Mouse (Mus musculus) lung, embryonic 15.5 days (tissue): ENCODE results near the gene Rhebl1. TPM values are rescaled to one million over a fixed set of nuclear protein-coding genes. Genes with fewer than 3 reads are reported as not detected.
"Not testable (repeated sequence)": the region's sequence is repeated elsewhere in the genome, so short reads cannot be mapped to it uniquely, and the experiment has no call there.

ENCODE experiments used
- ATAC-seq: fragments of 200-750 bp; cut with Nextera tagmentation; 2 replicates; pipeline ENCODE4 v1.8.0; 2017; ENCODE audit warnings: moderate number of reproducible peaks, borderline replicate concordance; ENCODE audit not compliant: low FRiP score, low TSS enrichment; ENCODE audit errors: extremely low read depth
- H3K27ac ChIP-seq: fragments of 300-500 bp; sonication (generic); 2 replicates; pipeline ENCODE4 v1.5.1; 2015; ENCODE audit warnings: moderate library complexity, mild to moderate bottlenecking, inconsistent platforms
- H3K27me3 ChIP-seq: fragments of 300-500 bp; sonication (generic); 2 replicates; pipeline ENCODE4 v1.6.1; 2015; ENCODE audit warnings: inconsistent platforms
- H3K36me3 ChIP-seq: fragments of 300-500 bp; sonication (generic); 2 replicates; pipeline ENCODE4 v1.6.1; 2015; ENCODE audit warnings: inconsistent platforms
- H3K4me1 ChIP-seq: fragments of 300-500 bp; sonication (generic); 2 replicates; pipeline ENCODE4 v1.6.1; 2015; ENCODE audit warnings: inconsistent platforms
- H3K4me2 ChIP-seq: fragments of 300-500 bp; sonication (generic); 2 replicates; pipeline ENCODE4 v1.6.1; 2015; ENCODE audit warnings: inconsistent platforms, mild to moderate bottlenecking, moderate library complexity
- H3K4me3 ChIP-seq: fragments of 300-500 bp; sonication (generic); 2 replicates; pipeline ENCODE4 v1.5.1; 2015; ENCODE audit warnings: mild to moderate bottlenecking, inconsistent platforms
- H3K9ac ChIP-seq: fragments of 300-500 bp; sonication (generic); 2 replicates; pipeline ENCODE4 v1.6.1; 2015; ENCODE audit warnings: inconsistent platforms
- H3K9me3 ChIP-seq: fragments of 300-500 bp; sonication (generic); 2 replicates; pipeline ENCODE4 v1.6.1; 2016; ENCODE audit warnings: inconsistent platforms
- WGBS: fragments of 180-500 bp; shearing (Covaris S2); methylation state at CpG from one replicate; pipeline ENCODE4 v1.1.7; 2015; 5-methylcytosine and 5-hydroxymethylcytosine counted together
- polyA plus RNA-seq: library from polyadenylated mRNA; unstranded; fragments of >200 nt; fragmentation: Nextera tagmentation; extraction: Ambion mirVana; gene quantifications from 2 replicates; pipeline ENCODE4 v1.2.1, GENCODE M21; 2015

The Rhebl1 gene
- polyA plus RNA-seq, 1 experiment from 2014 or later: 11.6 TPM

DNA sequence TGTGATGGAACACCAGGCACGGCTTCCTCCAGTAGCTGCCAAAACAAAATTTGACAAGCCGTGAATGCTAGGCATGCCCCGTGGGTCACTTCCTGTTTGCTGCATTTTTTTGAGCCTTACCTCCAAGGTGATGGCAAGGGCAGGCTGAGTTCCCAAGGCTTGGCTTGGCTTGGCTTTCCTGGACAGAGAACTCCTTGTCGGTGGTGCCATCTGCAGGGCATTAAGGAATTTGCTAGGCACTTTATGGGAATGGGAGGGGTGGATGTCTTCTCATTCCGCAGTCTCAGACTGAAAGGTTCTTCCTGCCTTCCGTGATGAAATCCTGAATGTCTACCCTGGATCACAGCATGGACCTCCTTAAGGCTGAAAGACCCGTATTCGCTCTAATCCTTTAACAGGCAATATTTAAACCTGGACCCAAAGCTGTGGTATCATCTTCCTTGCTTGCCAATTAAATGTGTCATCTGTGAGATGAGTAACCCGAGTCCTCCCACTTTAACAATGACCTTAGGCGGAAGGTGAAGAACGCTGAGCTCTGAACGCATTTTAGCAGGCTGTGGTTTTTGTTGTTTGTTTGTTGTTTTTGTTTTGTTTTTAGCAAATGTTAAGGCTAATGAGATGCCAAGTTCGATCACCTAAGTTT lies 34.4 kb upstream of the Rhebl1 start:
- WGBS: 13% methylated on average over 13 of the region's 13 CpGs
- H3K27me3 ChIP-seq: no peaks in the 10 kb centered on the region
- no peak overlapping the region for H3K4me2 ChIP-seq
- no peak overlapping the region for H3K4me3 ChIP-seq
- H3K9ac ChIP-seq: no peak overlapping the region
- peaks cover 13% of the 10 kb centered on the region for H3K36me3 ChIP-seq
- H3K4me1 ChIP-seq: peaks cover 17% of the 10 kb centered on the region
- H3K27ac ChIP-seq: 0 out of 2 replicates have a peak overlapping the region, but pooled peaks have one; percentile 18
- H3K9me3 ChIP-seq: no peaks in the 10 kb centered on the region
- peak; percentile 50; the same call in 1 of the 2 replicates for ATAC-seq

DNA sequence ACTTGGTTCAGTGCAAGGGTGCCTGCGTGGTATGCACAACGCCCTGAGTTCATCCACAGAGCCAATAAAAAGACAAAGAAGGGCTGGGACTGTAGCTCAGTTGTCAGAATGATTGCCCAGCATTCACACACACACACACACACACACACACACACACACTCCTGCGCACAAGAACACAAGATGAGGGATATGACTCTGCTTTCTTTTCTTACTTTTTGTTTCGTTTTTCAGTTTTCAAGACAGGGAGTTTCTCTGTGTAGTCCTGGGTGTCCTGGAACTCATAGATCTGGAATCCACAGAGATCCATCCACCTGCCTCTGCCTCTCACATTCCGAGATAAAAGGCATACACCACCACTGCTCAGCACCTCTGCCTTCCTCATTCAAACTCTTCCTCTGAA lies 33.2 kb upstream of the Rhebl1 start:
- 81% methylated on average over 5 of the region's 5 CpGs for WGBS
- no peak overlapping the region for H3K4me2 ChIP-seq
- no peak for ATAC-seq
- H3K4me3 ChIP-seq: no peak overlapping the region
- H3K27ac ChIP-seq: no peak overlapping the region
- no peaks in the 10 kb centered on the region for H3K27me3 ChIP-seq
- H3K4me1 ChIP-seq: peaks cover 17% of the 10 kb centered on the region
- H3K36me3 ChIP-seq: peaks cover 13% of the 10 kb centered on the region
- H3K9me3 ChIP-seq: no peaks in the 10 kb centered on the region
- H3K9ac ChIP-seq: no peak overlapping the region

DNA sequence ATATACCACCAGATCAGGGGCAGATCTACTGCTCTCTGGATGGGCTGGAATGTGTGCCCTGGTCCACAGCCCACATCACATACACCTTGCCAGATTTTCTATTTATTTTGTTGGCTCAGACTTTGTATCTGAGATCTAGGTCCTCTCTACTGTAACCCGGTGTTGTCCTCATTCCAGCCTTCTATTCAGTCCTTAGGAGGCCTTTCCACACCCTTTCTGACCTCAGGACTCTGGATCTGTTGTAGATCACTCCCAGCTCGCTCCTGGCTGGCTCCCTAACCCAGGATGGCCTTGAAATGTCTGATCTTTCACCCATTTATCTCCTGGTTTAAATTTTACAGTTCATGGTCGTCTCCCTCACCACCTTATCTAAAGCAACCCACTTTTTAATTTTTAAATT lies 30.3 kb upstream of the Rhebl1 start:
- no peak overlapping the region for H3K27ac ChIP-seq
- no peak overlapping the region for H3K9ac ChIP-seq
- H3K4me1 ChIP-seq: peaks cover 7% of the 10 kb centered on the region
- H3K4me2 ChIP-seq: no peak overlapping the region
- no peak overlapping the region for H3K4me3 ChIP-seq
- no peaks in the 10 kb centered on the region for H3K27me3 ChIP-seq
- H3K36me3 ChIP-seq: no peaks in the 10 kb centered on the region
- 46% methylated on average over 3 of the region's 3 CpGs for WGBS
- no peaks in the 10 kb centered on the region for H3K9me3 ChIP-seq
- no peak for ATAC-seq

DNA sequence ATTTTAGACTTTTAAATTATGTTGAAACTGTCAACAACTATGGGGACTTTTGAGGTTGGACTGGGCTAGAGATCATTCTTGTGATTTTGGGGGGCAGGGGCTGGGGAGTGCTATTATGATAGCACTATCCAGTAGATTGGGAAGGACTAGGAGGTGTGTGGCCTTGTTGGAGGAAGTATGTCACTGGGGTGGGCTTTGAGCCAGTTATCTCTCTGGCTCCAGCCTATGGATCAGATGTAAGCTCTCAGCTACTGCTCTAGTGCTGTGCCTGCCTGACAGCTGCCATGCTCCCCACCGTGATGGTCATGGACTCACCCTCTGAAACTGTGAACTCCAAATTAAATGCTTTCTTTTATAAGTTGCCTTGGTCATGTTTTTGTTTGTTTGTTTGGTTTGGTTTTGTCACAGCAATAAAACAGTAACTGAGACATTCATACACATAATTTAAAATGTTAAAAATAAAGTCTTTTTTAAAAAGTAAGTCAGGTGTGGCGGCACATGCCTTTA lies 28.7 kb upstream of the Rhebl1 start:
- no peaks in the 10 kb centered on the region for H3K9me3 ChIP-seq
- no peak overlapping the region for H3K9ac ChIP-seq
- ATAC-seq: no peak
- 71% methylated on average over 2 of the region's 2 CpGs for WGBS
- H3K4me1 ChIP-seq: peaks cover 7% of the 10 kb centered on the region; the same call in 1 of the 2 replicates
- no peaks in the 10 kb centered on the region for H3K36me3 ChIP-seq
- H3K4me2 ChIP-seq: no peak overlapping the region
- H3K27ac ChIP-seq: no peak overlapping the region
- H3K4me3 ChIP-seq: no peak overlapping the region
- H3K27me3 ChIP-seq: no peaks in the 10 kb centered on the region

DNA sequence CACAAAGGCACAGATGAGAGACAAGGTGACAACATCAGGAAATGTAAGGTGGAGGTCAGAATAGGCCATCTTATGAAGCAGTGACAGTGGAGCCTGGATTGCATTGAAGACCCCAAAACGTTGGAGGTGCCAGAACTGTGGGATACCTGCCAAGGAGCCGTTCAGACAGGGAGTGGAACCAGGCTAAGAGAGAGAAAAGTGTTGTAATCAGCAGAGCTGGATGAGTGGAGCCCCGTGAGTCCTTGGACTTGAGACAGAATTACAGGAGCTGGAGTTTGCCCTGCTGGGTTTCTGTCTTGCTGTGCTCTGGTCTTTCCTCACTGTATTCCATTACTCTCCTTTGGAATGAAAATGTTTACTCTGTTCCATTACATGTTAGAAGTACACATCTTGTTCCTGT lies 28.2 kb upstream of the Rhebl1 start:
- Histone ChIP-seq H3K27ac (no peak overlapping the region), H3K4me2 (no peak overlapping the region), H3K9me3 (no peaks in the 10 kb centered on the region), H3K36me3 (no peaks in the 10 kb centered on the region), H3K4me1 (peaks cover 7% of the 10 kb centered on the region; the same call in 1 of the 2 replicates), H3K4me3 (no peak overlapping the region), H3K27me3 (no peaks in the 10 kb centered on the region), H3K9ac (no peak overlapping the region)
- 40% methylated on average over 3 of the region's 3 CpGs for WGBS
- ATAC-seq: no peak

DNA sequence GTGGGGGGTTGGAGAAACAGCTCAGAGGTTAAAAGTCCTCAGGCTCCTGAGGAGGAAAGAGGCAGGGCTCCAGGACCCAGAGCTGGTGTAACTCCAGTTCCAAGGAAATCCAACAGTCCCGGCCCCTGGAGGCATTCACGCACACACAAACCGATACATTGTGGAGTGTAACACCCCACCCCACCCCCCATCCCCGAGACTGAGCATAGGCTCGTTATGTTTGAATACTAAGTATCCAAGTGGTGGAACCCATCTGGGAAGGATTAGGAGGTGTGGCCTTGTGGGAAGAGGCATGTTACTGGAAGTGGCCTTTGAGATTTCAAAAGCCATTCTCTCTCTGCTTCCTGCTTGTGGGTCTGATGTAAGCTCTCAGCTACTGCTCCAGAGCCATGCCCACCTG lies 27.2 kb upstream of the Rhebl1 start:
- H3K27ac ChIP-seq: no peak overlapping the region
- H3K9me3 ChIP-seq: no peaks in the 10 kb centered on the region
- no peak for ATAC-seq
- 90% methylated on average over 5 of the region's 5 CpGs for WGBS
- H3K4me1 ChIP-seq: peaks cover 10% of the 10 kb centered on the region
- no peak overlapping the region for H3K9ac ChIP-seq
- no peak overlapping the region for H3K4me2 ChIP-seq
- no peak overlapping the region for H3K4me3 ChIP-seq
- H3K27me3 ChIP-seq: no peaks in the 10 kb centered on the region
- no peaks in the 10 kb centered on the region for H3K36me3 ChIP-seq

DNA sequence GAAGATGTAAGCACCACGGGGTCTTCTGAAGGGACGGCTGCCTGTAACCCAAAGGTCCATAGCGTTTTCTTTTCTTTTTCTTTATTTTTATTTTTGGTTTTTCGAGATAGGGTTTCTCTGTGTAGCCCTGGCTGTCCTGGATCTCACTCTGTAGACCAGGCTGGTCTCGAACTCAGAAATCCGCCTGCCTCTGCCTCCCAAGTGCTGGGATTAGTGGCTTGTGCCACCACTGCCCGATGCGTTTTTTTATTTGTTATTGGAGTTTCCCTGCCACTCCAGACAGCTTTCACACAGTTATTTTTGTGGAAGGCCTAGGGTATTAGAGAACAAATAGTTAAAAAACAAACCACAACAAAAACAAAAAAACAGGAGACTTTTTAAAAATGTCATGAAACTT lies 24.2 kb upstream of the Rhebl1 start:
- not testable (repeated sequence) for H3K9me3 ChIP-seq, H3K36me3 ChIP-seq, ATAC-seq, H3K27me3 ChIP-seq
- Histone ChIP-seq H3K4me1 (peaks cover 17% of the 10 kb centered on the region), H3K9ac (peak overlapping the region; percentile 50), H3K4me2 (peak overlapping the region; percentile 70), H3K4me3 (peak overlapping the region; percentile 87), H3K27ac (peak overlapping the region; percentile 80)
- 23% methylated on average over 8 of the region's 8 CpGs for WGBS

DNA sequence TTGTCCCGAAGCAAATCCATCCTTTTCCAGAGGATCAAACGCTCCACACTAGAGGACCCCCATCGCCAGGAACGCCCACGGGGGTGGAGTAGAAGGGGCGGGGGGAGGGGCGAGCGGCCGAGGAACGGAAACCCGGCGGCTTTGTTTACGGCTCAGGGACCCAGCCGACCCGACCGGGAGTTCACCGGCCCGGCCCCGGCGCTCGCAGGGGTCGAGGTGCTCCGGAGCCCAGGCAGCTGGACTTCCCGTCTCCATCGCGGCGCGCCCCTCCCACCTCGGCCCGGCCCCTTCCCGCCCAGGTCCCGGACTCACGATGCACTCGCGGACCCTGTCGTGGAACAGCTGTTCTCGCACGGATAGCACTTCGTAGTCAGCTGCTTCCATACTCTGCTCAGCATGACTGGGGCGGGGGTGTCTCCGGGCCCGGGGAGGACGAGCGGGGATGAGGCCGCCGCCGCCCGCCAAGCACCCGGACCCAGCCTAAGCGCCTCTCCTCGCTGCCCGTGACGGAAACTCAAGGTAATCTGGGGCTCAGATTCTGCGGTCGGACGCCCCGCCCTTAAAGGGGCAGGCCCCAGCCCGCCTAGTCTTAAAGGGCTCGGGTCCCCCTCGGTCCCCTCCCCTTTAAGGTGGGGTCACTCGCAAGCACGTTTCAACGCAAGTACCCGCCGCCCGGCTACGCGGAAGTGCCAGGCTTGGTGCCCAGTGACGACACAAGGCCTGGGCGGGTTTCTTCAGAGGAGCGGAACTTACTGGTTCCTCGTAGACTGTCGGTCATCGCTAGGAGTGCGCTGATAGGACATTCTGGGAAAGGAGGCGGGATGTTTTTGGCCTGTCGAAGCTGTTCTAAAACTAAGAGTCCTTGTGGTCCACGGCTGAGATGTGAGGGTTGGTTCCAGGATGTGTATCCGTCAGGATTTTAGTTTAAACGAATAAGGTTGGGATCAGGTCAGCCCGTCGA lies 23.5 kb upstream of the Rhebl1 start, which contains the start of gene Lmbr1l:
Gene Lmbr1l (minus strand): TSS at position 694 of the 961 bp plus-strand sequence.
- Histone ChIP-seq H3K9me3 (no peaks in the 10 kb centered on the region), H3K4me3 (peak within 1 kb of the TSS; percentile 87), H3K27me3 (no peaks in the 10 kb centered on the region), H3K36me3 (0 out of 2 replicates have a peak, but pooled peaks cover under 1% of the 10 kb centered on the region), H3K9ac (peak within 1 kb of the TSS; percentile 72), H3K4me2 (peak within 1 kb of the TSS; percentile 70), H3K4me1 (peaks cover 17% of the 10 kb centered on the region), H3K27ac (peak within 1 kb of the TSS; percentile 97)
- under 1% methylated on average over 82 of the region's 82 CpGs for WGBS
- peak; percentile 98 for ATAC-seq

DNA sequence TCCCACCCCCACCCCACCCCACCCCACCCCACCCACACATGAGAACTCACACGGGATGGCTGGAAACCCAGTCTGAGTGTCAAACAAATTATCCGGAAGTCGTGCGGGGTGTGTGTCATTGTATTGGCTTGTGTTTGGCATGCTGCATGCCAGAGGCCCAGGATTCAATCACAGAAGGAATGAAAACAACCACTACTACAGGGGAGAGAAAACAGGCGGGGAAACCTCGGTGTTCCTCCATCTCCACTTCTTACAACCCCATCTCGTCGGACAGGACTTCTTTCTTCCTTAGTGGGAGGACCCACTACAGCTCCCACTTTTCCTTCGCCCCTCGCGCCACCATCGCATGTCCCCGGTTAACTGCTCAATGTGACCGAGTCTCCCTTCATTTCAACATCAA lies 22.8 kb upstream of the Rhebl1 start:
- peak overlapping the region; percentile 70 for H3K4me2 ChIP-seq
- peak overlapping the region; percentile 72 for H3K9ac ChIP-seq
- H3K36me3 ChIP-seq: peaks cover 7% of the 10 kb centered on the region; the same call in 1 of the 2 replicates
- under 1% methylated on average over 14 of the region's 14 CpGs for WGBS
- peak overlapping the region; percentile 87 for H3K4me3 ChIP-seq
- peaks cover 17% of the 10 kb centered on the region for H3K4me1 ChIP-seq
- no peak for ATAC-seq
- no peaks in the 10 kb centered on the region for H3K27me3 ChIP-seq
- no peaks in the 10 kb centered on the region for H3K9me3 ChIP-seq
- peak overlapping the region; percentile 97 for H3K27ac ChIP-seq

DNA sequence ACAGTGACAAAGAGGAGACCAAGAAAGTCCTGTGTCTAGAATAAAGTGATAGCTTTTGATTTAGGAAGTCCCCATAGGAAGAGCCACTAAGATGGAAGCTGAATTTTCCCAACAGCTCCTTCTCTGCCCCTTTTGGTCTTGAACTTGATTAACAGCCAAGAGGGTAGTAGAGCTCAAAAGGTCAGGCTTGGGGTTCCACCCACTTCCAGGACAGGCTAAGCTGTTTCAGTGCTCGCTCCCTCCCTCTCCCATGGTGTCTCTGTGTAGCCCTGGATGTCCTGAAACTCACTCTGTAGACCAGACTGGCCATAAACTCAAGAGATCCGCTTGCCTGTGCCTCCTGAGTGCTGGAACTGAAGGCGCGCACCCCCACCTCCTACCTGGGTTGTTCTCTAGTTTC lies 21.7 kb upstream of the Rhebl1 start:
- H3K27me3 ChIP-seq: no peaks in the 10 kb centered on the region

DNA sequence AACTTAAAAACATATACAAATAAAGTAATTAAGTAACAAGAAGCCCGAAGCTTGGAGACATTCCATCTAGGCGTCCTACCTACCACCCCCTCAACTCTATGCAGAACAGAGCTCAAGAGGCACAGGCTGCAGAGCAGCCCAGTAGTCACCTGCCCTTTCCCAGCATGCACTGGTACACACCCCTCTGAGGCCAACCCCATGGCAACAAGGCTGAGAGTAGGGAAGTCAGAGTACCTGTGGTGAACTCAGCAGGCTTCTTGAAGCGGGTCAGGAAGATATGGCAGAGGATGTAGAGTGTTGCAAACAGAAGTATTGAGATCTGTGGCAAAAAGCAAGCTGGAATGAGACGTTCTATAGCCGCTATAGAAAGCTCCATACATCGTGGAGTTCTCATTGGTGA lies 20.6 kb upstream of the Rhebl1 start:
- Histone ChIP-seq H3K4me3 (no peak overlapping the region), H3K9me3 (no peaks in the 10 kb centered on the region), H3K27me3 (no peaks in the 10 kb centered on the region), H3K27ac (no peak overlapping the region), H3K4me2 (no peak overlapping the region), H3K4me1 (peaks cover 17% of the 10 kb centered on the region), H3K36me3 (peaks cover 22% of the 10 kb centered on the region), H3K9ac (no peak overlapping the region)
- no peak for ATAC-seq
- WGBS: 87% methylated on average over 6 of the region's 6 CpGs

More for the DNA sequence above, 21.7 kb upstream of the Rhebl1 start:
- H3K36me3 ChIP-seq: peaks cover 16% of the 10 kb centered on the region
- H3K27ac ChIP-seq: no peak overlapping the region
- no peaks in the 10 kb centered on the region for H3K9me3 ChIP-seq
- ATAC-seq: no peak
- H3K4me1 ChIP-seq: peaks cover 17% of the 10 kb centered on the region
- 85% methylated on average over 4 of the region's 4 CpGs for WGBS
- H3K9ac ChIP-seq: 0 out of 2 replicates have a peak overlapping the region, but pooled peaks have one; percentile 72
- no peak overlapping the region for H3K4me3 ChIP-seq
- peak overlapping the region; percentile 70 for H3K4me2 ChIP-seq
